Mouse (Mus musculus): ENCODE results near the gene Tyw1. TPM values are rescaled to one million over a fixed set of nuclear protein-coding genes. Genes with fewer than 3 reads are reported as not detected.

Tyw1 gene
- polyA plus RNA-seq (2016; fragmentation: Nextera tagmentation; extraction: Ambion mirVana) = 32.2 and 32.5 TPM in 2 replicates

GRCm38 (mm10) chr5:130255017-130255720 is at the start of gene Tyw1, which contains the start of gene Sbds:
Gene Tyw1 (plus strand): TSS chr5:130255619.
Gene Sbds (minus strand): TSS chr5:130255530.
- Histone ChIP-seq H3K4me3 (peak within 1 kb of the TSS; percentile 80), H3K27ac (peak within 1 kb of the TSS; percentile 91), H3K36me3 (replicated peaks) (peaks cover 52% of the 10 kb centered on the region), H3K27me3 (ENCODE audit: poor library complexity, severe bottlenecking) (no peaks in the 10 kb centered on the region), H3K9me3 (no peaks in the 10 kb centered on the region), H3K4me1 (peaks cover 27% of the 10 kb centered on the region)
- WGBS = under 1% methylated on average over 52 of the region's 52 CpGs
- peak; percentile 97 for DNase-seq (ENCODE audit: extremely low spot score, low spot score)

- DNase-seq (ENCODE audit: extremely low spot score, low spot score) = no peak
- no peaks in the 10 kb centered on the region for H3K4me1 ChIP-seq
- H3K9me3 ChIP-seq = no peaks in the 10 kb centered on the region
- H3K4me3 ChIP-seq = no peak overlapping the region
- WGBS = 94% methylated on average over 4 of the region's 4 CpGs
- peaks cover 74% of the 10 kb centered on the region for H3K36me3 ChIP-seq (replicated peaks)
- no peak overlapping the region for H3K27ac ChIP-seq
- H3K27me3 ChIP-seq (ENCODE audit: poor library complexity, severe bottlenecking) = no peaks in the 10 kb centered on the region
These were observed 48.1 kb upstream of the Tyw1 start for GRCm38 (mm10) chr5:130207299-130207698.

DNA sequence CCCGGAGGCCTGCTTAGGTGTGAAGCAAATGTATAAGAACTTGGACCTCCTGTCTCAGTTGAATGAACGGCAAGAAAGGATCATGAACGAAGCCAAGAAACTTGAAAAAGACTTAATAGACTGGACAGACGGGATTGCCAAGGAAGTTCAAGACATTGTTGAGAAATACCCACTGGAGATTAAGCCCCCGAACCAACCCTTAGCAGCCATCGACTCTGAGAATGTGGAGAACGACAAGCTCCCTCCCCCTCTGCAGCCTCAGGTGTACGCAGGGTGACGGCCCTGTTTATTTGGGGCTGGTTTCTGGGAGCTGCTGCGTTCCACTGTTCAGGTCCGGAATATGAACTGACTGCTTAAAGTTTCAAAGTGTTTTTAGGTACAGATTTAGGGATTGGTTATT is 42.5 kb upstream of the Tyw1 start:
- H3K27me3 ChIP-seq (ENCODE audit: poor library complexity, severe bottlenecking) = no peaks in the 10 kb centered on the region
- DNase-seq (ENCODE audit: extremely low spot score, low spot score) = no peak
- H3K36me3 ChIP-seq (replicated peaks) = peaks cover 61% of the 10 kb centered on the region
- peaks cover 6% of the 10 kb centered on the region; the same call in 1 of the 2 replicates for H3K9me3 ChIP-seq
- no peak overlapping the region for H3K27ac ChIP-seq
- 94% methylated on average over 11 of the region's 11 CpGs for WGBS
- no peaks in the 10 kb centered on the region for H3K4me1 ChIP-seq
- no peak overlapping the region for H3K4me3 ChIP-seq

DNA sequence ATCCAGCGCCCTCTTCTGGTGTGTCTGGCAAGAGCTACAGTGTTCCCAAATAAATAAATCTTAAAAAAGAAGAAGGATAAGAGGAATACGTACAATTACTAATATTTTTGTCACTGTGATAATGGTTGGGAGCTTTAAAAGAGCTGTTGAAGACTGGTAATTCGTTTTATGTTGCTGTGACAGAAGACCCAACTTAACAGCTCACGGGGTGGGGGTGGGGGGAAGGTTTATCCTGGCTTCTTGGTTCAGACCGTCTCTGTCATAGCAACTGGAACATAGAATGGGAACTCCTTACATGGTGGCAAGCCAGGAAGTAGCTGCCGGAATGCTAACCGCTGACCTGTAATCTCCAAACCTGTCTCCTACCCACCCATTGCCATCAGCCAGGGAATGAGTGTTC is 38.6 kb upstream of the Tyw1 start, which contains the start of gene Tmem248:
Gene Tmem248, plus strand, starts transcription at position 301 of the 400 bp plus-strand sequence.
- H3K4me3 ChIP-seq = no peak within 1 kb of the TSS
- no peak within 1 kb of the TSS for H3K27ac ChIP-seq
- H3K36me3 ChIP-seq (replicated peaks) = peaks cover 25% of the 10 kb centered on the region
- WGBS = 82% methylated on average over 7 of the region's 7 CpGs
- peaks cover 9% of the 10 kb centered on the region; the same call in 1 of the 2 replicates for H3K9me3 ChIP-seq
- no peaks in the 10 kb centered on the region for H3K27me3 ChIP-seq (ENCODE audit: poor library complexity, severe bottlenecking)
- no peak for DNase-seq (ENCODE audit: extremely low spot score, low spot score)
- peaks cover 8% of the 10 kb centered on the region for H3K4me1 ChIP-seq

DNA sequence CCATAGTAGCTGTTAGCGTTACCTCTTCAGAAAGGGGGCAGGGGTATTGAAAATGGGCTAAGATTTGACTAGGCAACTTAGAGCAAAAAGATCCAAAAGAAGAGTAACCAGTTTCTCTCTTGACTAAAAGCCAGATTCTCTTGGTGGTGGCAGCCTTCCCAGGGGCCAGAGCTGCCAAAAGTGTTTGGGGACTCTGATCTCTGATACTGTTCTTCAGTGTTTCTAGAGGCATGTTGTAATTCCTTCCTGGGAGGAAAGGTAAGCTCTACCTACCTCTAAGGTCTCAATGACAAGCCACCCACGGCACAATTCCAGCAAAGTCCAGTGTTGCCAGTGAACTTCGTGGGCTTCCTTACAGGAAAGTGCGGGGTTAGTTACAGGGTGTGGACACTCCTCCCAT is 38.0 kb upstream of the Tyw1 start:
- no peak overlapping the region for H3K27ac ChIP-seq
- peaks cover 9% of the 10 kb centered on the region; the same call in 1 of the 2 replicates for H3K9me3 ChIP-seq
- H3K4me1 ChIP-seq = peaks cover 9% of the 10 kb centered on the region
- no peak overlapping the region for H3K4me3 ChIP-seq
- 90% methylated on average over 4 of the region's 4 CpGs for WGBS
- peaks cover 19% of the 10 kb centered on the region for H3K36me3 ChIP-seq (replicated peaks)
- H3K27me3 ChIP-seq (ENCODE audit: poor library complexity, severe bottlenecking) = no peaks in the 10 kb centered on the region
- no peak for DNase-seq (ENCODE audit: extremely low spot score, low spot score)

GRCm38 (mm10) chr5:130218336-130218735 is 37.1 kb upstream of the Tyw1 start:
- DNase-seq (ENCODE audit: extremely low spot score, low spot score) = no peak
- H3K9me3 ChIP-seq = peaks cover 9% of the 10 kb centered on the region; the same call in 1 of the 2 replicates
- 90% methylated on average over 5 of the region's 5 CpGs for WGBS

GRCm38 (mm10) chr5:130221316-130221715 is 34.1 kb upstream of the Tyw1 start:
- peaks cover 9% of the 10 kb centered on the region; the same call in 1 of the 2 replicates for H3K9me3 ChIP-seq
- peaks cover 13% of the 10 kb centered on the region for H3K36me3 ChIP-seq (replicated peaks)
- WGBS = 60% methylated on average over 2 of the region's 2 CpGs
- H3K4me3 ChIP-seq = peak overlapping the region; percentile 73
- H3K4me1 ChIP-seq = peaks cover 24% of the 10 kb centered on the region
- H3K27me3 ChIP-seq (ENCODE audit: poor library complexity, severe bottlenecking) = no peaks in the 10 kb centered on the region
- peak overlapping the region; percentile 91 for H3K27ac ChIP-seq
- DNase-seq (ENCODE audit: extremely low spot score, low spot score) = no peak

More at GRCm38 (mm10) chr5:130218336-130218735, 37.1 kb upstream of the Tyw1 start:
- no peak overlapping the region for H3K27ac ChIP-seq
- H3K4me3 ChIP-seq = no peak overlapping the region
- H3K36me3 ChIP-seq (replicated peaks) = peaks cover 9% of the 10 kb centered on the region
- no peaks in the 10 kb centered on the region for H3K27me3 ChIP-seq (ENCODE audit: poor library complexity, severe bottlenecking)
- H3K4me1 ChIP-seq = peaks cover 16% of the 10 kb centered on the region

- Histone ChIP-seq H3K36me3 (replicated peaks) (peaks cover 13% of the 10 kb centered on the region), H3K4me3 (peak overlapping the region; percentile 73), H3K27me3 (ENCODE audit: poor library complexity, severe bottlenecking) (no peaks in the 10 kb centered on the region), H3K27ac (peak overlapping the region; percentile 91), H3K9me3 (peaks cover 9% of the 10 kb centered on the region; the same call in 1 of the 2 replicates), H3K4me1 (peaks cover 24% of the 10 kb centered on the region)
- DNase-seq (ENCODE audit: extremely low spot score, low spot score) = no peak
- 1% methylated on average over 10 of the region's 10 CpGs for WGBS
These were observed 33.7 kb upstream of the Tyw1 start for GRCm38 (mm10) chr5:130221760-130222145.

- Histone ChIP-seq H3K27me3 (ENCODE audit: poor library complexity, severe bottlenecking) (no peaks in the 10 kb centered on the region), H3K27ac (peak overlapping the region; percentile 91), H3K9me3 (peaks cover 9% of the 10 kb centered on the region; the same call in 1 of the 2 replicates), H3K4me1 (peaks cover 24% of the 10 kb centered on the region), H3K4me3 (peak overlapping the region; percentile 73), H3K36me3 (replicated peaks) (peaks cover 13% of the 10 kb centered on the region)
- DNase-seq (ENCODE audit: extremely low spot score, low spot score) = peak; percentile 87
- under 1% methylated on average over 88 of the region's 88 CpGs for WGBS
These were observed 33.0 kb upstream of the Tyw1 start for GRCm38 (mm10) chr5:130222146-130223004.

GRCm38 (mm10) chr5:130226790-130227189 is 28.6 kb upstream of the Tyw1 start:
- Histone ChIP-seq H3K36me3 (replicated peaks) (peaks cover 49% of the 10 kb centered on the region), H3K27me3 (ENCODE audit: poor library complexity, severe bottlenecking) (no peaks in the 10 kb centered on the region), H3K4me1 (peaks cover 16% of the 10 kb centered on the region), H3K4me3 (no peak overlapping the region), H3K9me3 (no peaks in the 10 kb centered on the region), H3K27ac (no peak overlapping the region)
- WGBS = 96% methylated on average over 3 of the region's 3 CpGs
- DNase-seq (ENCODE audit: extremely low spot score, low spot score) = no peak

GRCm38 (mm10) chr5:130228120-130228519 is 27.3 kb upstream of the Tyw1 start:
- Histone ChIP-seq H3K9me3 (no peaks in the 10 kb centered on the region), H3K27ac (no peak overlapping the region), H3K4me1 (peaks cover 11% of the 10 kb centered on the region), H3K4me3 (no peak overlapping the region), H3K36me3 (replicated peaks) (peaks cover 62% of the 10 kb centered on the region), H3K27me3 (ENCODE audit: poor library complexity, severe bottlenecking) (no peaks in the 10 kb centered on the region)
- WGBS = 94% methylated on average over 4 of the region's 4 CpGs
- no peak for DNase-seq (ENCODE audit: extremely low spot score, low spot score)

GRCm38 (mm10) chr5:130236302-130236701 is 19.1 kb upstream of the Tyw1 start:
- DNase-seq (ENCODE audit: extremely low spot score, low spot score) = no peak
- H3K27ac ChIP-seq = no peak overlapping the region
- no peaks in the 10 kb centered on the region for H3K27me3 ChIP-seq (ENCODE audit: poor library complexity, severe bottlenecking)
- no peaks in the 10 kb centered on the region for H3K9me3 ChIP-seq
- no peak overlapping the region for H3K4me3 ChIP-seq
- 96% methylated on average over 8 of the region's 8 CpGs for WGBS
- no peaks in the 10 kb centered on the region for H3K4me1 ChIP-seq
- H3K36me3 ChIP-seq (replicated peaks) = peaks cover 100% of the 10 kb centered on the region
